Mouse (Mus musculus) spleen, embryonic (tissue): ENCODE measurements around the gene Chn2.

Source experiments
- CTCF ChIA-PET: fragments of 350-600 bp; sonication (Branson Sonifier 250); formaldehyde crosslinking; loops from one replicate; lab custom pipeline; 2022; lab: Charles Lee

Gene Chn2

DNA sequence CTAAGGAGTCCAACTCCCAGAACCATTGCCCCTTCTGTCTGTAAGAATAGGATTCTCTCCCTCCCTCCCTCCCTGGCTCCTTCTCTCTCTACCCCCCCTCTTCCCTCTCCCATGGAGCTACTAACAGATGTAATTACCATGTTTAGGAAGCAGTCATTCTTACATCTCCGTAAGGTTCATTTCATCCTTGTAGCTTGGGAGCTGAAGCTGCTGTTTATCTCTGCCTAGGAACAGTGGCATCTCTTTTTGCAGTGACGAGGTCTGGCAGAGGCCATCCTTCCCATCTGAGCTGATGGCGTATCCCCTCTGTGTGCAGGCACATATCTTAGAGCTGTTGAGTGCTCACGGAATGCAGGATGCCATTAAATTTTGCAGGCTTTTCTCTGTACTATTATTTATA, 35.1 kb downstream of the Chn2 start:
- CTCF ChIA-PET = no interaction called here

DNA sequence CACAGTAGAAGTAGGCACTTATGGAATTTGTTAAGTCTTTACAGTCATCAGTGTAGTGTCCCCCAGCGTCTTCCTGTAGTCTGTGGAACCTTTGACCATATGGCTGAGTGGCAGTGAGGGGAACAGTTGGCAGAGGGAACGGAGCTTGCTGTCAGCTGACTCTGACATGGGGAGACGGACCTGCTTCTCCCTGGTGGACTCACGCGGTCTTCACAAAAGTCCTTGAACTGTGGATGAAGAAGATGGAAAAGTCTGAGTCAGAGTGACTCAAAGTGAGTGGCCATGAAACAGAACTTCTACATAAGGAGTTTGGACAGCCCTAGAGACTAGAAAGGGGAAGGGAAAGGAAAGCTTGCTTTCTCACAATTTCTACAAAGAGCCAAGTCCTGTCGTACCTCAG, 36.1 kb downstream of the Chn2 start:
- CTCF ChIA-PET = no interaction called here

DNA sequence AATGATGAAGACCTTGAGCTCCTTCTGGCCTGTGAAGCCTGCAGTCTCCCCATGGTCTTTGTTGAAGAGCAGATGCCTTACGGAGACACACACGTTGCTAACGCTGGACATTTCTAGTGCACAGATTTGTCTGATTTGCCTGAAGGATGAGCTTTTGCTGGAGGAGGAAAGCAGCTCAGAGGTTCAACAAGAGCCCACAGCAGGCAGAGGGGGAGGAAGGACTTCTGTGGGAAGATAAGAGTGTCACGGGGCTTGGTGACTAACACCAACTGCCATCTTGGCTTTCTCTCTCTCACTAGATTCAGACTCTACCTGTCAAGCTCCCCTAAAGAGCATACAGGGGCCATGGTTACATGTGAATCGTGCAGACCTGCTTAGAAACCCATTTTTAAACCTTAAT, 37.3 kb downstream of the Chn2 start:
- CTCF ChIA-PET = no interaction called here

DNA sequence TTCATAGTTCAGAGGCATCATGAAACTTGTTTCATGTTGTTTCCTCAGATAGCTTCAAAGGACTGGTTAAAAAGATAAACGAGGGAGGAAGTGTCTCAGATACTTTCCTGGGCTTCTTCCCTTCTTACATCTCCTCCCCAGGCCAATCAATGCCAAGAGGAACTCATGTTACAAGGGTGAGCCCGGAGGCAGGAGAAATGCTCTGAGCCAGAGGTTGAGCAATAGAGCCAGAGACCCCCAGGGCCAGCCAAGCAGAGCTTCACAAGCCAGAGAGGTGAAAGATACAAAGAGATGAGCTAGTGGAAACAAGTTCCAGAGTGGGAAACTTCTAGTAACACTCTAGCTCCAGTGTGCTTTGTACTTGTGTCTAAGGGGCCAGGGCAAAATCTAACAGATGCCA, 38.9 kb downstream of the Chn2 start:
- CTCF ChIA-PET = no interaction called here

DNA sequence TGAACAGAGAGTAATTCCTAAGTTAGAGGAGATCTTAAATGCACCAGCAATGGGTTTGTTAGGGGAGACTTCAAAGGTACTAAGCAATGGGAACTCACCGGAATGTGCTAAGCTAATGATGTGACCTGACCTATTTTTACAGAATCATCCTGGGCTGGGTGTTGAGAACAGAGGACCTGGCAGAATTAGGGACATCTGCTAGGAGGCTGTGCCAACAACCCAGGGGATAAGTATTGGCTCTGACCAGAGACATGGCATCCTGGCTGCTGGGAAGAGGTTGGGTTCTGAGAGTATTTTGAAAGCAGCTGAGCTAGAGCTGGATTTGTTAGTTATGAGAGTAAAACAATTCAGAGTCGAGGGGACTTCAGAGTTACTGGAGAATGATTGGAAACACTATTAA, 40.5 kb downstream of the Chn2 start:
- CTCF ChIA-PET = no interaction called here

DNA sequence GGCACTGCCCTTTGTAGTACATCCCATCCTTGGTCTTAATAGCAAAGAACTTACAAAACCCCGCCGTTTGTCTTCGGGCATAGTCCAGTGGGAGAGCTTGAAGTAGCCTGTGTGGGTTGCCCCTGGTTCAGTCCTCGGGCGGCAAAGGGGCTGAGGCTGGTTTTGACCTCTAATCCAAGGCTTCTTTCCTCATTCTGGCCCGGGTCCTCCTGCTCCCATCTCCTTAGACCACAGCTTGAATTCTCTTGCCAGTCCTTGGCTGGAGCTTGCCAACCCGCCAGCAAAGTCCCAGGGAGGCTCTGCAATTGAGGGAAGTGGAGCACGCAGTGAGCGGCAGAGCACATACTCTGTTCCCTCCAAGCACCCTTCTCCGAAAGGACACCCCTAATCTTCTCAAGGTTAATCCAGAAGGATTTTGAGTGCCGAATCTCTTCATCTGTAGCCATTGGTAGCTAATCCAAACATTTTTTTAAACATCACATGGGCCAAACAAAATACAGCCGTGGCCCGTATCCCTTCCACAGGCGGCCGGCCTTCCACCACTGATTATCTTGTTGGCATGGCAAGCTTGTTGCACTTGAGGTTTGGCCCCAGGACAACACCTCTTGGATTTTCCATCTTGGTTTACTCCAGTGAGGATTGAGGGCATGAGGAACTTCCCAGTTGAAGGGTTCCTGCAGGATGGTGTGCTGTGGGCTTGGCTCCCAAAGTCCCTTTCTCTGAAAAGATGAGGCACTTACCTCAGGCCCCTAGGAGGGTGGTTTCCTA, 41.3 kb downstream of the Chn2 start:
- CTCF ChIA-PET = interaction anchor here (1.0 kb wide), 1 partner anchor 15 kb away, joined by 3 read pairs; no protein-coding TSS in a partner anchor

DNA sequence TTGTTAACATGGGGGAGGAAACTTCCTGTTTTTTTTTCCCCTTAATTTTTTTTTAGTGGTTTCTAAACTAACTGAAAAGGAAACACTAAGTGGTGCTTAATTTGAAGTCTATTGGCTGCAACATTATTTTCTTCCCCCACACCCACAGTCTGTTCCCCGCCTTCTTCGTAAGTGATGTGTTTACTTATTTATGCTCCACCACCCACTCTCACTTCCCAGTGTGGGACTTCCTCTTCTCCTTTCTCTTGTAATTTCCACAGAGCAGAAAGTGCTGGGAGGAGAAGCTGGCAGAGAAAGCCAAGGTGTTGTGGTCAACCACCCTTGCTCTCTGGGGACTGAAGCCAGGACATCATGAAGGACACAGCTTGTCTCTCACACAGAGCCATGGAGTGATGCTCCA, 43.2 kb downstream of the Chn2 start:
- CTCF ChIA-PET = no interaction called here

DNA sequence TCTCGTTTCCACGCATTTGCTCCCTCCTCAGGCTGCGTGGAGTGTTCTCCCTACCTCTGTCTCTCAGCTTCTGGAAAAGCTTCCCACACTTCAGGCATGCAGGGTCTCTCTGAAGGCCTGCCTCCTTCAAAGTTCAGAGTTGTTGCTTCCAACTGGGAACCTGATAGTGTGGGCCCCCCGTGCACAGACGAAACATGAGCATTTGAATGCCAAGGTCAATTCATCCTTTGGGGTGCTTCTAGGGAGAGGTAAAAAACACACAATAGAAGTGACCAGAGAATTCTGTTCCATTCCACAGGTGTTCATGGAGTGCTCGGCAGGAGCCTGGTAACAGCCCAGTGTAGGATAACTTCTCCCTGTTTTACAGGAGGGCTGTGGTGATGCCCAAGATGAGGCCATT, 44.7 kb downstream of the Chn2 start:
- CTCF ChIA-PET = no interaction called here

DNA sequence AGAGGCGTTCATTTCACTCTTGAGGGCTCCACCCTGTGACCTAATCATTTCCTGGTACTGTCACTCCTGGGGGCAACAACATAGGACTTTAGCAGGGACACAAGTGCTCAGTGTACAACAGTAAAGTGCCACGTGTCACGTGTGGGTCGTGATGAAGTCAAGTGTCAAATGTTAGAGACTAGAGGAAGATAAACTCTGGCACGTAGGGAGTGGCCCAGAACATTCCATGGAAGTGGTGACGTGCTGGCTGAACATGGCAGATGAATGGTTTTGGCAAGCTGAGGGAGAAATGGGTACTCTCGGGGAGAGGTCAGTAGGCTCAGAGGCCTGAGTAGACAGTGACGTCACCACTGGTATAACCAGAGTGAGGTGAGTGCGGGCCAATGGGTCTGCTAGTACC, 45.7 kb downstream of the Chn2 start:
- CTCF ChIA-PET = no interaction called here

DNA sequence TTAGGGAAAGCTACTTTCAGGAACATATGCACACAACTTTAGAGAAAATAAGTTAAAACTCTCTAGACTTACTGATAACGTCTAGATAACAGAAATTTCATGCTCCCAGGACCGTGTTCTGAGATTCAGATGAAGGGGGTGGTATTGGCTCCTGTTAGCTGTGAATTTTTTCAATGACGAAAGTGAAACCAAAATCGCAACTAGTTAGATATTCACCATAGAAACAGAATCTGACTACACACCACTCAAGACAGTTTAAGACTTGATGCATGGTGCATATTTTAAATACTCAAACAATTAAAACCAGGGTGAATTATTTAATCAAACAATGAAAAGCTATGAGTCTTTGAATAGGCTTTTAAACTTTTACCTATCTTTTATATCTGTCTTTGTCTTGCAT, 48.8 kb downstream of the Chn2 start:
- CTCF ChIA-PET = no interaction called here

DNA sequence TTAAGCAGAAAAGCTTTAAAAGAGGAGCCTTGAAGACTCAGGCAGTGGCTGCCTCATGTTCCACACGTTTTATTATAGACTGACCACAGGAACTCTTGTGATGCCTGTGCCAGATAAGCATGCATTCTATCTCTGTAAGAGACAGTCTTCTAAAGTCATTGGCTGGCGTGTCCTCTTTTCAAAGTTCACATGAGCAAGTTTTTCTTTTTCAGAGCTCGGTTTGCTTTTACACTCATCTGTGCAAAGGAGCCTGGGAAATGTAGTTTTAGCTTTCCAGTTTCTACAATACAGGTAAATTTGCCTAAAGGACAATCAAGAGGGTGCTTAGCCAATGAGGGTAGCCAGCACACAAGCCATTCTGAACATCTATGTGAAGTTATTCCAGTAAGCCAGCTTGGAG, 51.5 kb downstream of the Chn2 start:
- CTCF ChIA-PET = interaction anchor here (0.5 kb wide), 1 partner anchor 309 kb away, joined by 3 read pairs; no protein-coding TSS in a partner anchor

DNA sequence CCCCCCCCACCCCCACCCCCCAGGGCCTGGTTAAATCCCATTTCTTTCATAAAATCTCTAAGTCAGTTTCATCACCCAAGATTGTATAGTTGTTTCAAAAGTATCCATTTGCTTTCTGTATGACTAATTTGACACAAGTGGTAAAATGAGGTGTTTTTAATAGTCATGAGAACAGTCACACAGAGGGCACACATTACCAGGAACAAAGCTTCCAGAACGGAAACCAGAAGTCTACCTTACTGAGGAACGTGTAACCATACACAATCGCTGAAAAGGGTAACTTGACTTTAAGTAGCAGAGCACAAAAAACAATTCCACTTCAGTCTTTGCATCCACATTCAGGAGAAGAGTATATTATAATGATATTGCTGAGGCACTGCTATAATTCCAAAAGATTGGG, 53.6 kb downstream of the Chn2 start:
- CTCF ChIA-PET = no interaction called here

DNA sequence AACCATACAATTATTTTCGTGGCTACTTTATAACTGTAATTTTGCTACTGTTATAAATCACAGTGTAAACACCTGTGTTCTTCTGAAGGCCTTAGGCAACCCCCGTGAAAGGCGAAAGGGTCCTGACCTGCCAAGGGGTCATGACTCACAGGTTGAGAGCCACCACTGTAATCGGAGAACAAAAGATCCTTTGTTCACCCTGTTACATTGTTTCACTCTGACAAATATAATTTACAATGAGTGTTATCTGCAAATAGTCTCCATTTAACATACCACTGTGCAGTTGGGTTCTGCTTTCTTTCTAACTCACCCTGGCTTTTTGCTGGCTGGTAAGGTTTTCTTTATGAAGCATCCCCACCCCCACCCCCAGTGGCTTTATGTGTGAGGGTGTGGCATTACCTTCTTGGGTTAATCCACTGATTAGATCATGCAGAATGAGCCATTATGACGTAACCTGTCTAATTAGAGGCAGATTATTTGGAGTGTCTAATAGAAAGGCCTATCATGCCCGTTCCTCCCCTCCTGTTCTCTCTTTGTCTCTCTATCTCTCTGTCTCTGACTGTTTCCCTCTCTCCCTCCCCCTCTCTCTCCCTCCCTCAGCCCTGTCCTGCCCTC, 56.9 kb downstream of the Chn2 start:
- CTCF ChIA-PET = interaction anchor here (1.3 kb wide), 1 partner anchor 16 kb away, joined by 3 read pairs; no protein-coding TSS in a partner anchor

DNA sequence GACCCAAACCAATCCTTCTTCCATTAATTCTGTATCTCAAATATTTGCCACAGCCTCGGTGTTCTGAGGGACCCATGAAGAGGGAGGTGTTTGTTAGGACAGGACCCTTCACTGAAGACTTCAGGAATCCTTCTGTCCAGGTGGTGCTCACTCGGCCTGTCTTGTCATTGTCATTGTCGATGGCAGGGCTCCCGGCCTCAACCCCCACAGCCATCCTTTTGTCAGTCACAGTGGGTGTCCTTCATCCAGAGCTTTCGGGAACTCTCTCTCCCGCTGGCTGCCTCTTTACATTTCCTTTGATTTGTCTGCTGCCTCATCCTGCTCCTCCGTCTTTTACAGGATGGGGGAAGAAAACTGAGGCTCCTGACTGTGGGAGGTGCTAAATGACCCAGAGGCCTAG, 57.5 kb downstream of the Chn2 start:
- CTCF ChIA-PET = no interaction called here

DNA sequence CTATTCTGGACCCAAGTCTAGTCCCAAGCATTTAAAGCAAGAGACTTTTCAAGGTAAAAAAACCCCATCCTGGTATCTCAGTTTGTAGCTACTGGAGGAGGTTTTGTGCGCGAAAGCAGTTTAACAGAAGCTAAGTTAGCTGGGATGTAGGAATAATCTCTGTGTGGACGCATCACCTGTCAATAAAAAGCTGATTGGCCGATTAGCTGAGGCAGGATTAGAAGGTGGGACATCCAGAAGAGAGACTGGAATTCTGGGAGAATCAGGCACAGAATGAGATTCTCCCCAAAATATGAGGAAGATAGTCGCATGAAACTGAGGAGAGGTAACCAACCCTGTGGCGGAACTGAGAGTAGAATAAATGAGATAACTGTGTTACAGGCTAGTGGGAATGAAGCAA, 59.0 kb downstream of the Chn2 start:
- CTCF ChIA-PET = no interaction called here

DNA sequence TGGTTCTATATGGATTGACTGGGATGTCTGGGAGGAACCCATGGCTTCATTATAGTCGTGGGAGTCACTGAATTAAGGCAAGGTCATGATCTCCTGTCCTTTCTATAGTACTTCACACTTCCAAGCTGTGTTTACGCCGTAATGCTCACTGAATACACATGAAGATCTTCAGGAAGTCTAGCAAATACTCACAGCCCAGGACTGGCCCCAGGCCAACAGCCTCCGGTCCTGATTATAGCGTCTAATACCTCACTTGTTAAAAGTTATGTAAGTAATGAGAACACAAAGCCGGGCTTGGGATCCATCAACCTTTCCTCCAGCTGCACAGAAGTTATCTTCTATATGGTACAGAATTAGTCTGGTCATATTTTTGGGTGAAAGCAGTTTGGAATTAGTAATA, 60.3 kb downstream of the Chn2 start:
- CTCF ChIA-PET = no interaction called here

DNA sequence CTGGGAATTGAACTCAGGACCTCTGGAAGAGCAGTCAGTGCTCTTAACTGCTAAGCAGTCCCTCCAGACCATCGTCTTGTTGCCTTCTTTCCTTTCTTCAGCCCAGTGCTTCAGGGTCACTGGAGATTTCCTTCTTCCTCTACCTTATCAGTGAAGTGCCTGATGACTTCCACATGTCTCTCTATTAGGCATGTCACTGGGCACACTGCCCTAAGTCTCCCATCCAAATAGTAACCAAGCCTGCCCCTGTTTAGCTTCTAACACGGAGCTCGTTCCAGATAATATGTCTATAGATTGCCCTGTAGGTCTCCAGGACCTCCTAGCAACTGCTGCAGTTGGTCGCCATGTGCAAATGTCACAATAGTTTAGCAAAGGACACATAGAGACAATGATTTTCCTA, 62.9 kb downstream of the Chn2 start:
- CTCF ChIA-PET = no interaction called here

DNA sequence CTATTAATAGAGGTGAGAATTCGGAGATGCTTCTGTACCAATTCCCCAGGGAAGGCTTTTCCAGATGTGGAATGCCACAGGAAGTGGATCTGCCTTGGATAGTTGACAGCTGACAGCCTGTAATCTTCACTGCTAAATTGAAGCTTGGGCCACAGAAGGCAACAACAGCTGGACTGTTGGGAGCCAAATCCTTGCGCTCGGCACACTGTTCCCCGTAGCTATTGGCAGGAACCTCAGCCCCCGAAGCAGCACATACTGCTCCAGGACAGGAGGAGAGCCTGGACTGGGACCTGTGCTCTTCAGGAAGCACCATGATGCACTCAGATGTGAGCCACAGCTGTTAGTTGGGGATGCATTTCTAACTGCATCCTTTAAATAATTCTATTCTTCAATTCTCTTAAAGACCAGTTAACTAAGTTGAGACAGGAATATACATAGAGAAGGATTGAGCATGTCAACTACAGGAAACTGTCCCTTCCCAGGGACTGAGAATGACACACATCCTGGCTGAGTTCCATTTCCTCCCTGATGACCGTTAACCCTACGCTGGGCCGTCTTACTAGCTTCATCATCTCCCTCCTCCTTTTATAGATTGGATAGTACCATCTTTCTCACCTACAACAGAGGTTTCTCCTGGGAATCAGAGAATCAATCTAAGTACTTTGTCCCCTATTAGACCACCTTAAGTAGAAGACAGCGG, 64.1 kb downstream of the Chn2 start:
- CTCF ChIA-PET = interaction anchor here (0.5 kb wide), 1 partner anchor 32 kb away, joined by 3 read pairs; no protein-coding TSS in a partner anchor

DNA sequence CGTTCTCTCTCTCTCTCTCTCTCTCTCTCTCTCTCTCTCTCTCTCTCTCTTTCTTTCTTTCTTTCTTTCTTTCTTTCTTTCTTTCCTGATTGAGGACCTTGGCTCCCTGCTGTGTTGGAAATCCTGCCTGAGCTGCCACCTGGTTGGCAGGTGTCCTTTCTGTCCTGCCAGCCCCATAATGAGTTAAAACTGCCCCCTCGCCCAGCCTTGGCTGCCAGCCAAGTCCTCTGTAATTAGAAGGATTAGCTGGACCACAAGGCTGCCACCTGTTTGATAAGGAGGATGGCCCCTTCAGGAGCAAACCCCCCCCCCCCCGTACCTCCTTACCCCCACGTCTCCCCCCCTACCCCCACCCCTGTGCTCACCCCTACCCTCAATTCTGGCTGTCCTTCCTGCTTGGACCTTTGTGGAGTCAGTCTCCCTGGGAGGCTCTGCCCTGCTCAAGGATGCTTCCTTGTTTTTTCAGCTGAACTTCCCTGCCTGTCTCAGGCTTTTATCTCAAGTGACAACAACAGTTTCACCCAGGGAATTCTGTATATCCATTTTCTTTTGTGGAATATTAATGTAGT, 72.1 kb downstream of the Chn2 start:
- CTCF ChIA-PET = no interaction called here

DNA sequence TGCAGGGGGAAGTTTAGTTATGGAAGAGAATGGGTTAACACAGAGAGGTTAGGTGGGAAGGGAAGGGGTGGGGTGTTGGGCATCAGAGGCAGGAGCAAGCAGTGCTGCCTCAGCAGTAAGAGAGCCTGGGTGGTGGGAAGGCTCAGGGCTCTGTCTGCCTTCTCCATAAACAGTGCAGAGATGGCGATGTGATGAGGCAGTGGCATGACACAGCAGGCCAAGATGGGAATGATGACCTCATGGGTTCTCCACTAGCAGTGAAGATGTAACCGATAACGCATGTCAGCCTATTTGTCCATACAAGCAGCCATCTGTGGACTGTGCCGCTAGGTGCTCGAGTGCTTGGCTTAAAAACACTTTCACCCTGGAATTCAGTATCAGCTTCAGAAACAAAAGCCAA, 74.0 kb downstream of the Chn2 start:
- CTCF ChIA-PET = no interaction called here

DNA sequence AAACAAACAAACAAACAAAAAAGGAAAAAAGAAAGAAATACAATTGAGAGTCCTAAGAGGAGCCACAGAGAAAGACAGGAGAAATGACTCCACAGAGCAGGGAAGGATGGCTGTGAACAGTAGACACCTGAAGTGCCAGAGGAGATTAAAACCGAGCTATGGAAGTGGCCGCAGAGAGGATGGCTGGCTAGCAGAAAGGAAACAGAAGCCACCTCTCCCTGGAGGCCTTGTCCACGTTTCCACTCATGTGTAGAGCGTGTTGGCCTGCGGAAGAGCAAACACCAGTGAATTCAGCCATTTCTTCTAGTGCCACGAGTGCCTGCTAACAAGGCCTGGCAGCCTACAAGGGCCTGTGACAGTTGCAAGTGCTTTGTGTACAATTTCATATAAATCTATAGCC, 75.1 kb downstream of the Chn2 start:
- CTCF ChIA-PET = no interaction called here

DNA sequence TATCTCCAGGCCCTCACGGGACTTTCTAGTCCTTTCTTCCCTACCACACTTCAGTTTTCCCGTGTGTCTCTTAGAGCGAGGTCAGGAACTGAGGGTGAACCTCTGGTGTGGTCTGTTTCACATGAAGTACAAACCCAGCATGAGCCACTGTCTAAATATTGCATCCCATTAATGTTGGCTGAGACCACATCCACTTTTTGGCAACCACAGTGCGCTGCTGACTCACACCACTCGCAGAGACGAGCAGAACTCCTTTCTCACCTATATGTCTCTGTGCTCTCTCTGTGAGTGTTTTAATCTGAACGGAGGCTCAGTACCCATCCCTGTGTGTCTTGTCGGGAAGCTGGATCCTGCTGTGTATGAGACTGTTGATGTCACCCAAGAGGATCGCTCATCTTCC, 76.9 kb downstream of the Chn2 start:
- CTCF ChIA-PET = interaction anchor here (0.5 kb wide), 1 partner anchor 1453 kb away, joined by 3 read pairs; no protein-coding TSS in a partner anchor
